Mouse (Mus musculus) thymus, adult 2 months (tissue): ENCODE measurements around the gene Scnn1a. TPM values are rescaled to one million over a fixed set of nuclear protein-coding genes. Genes with fewer than 3 reads are reported as not detected.
A peak's percentile ranks its signal among the peaks of the same experiment; 100 is the strongest.

Source experiments
- DNase-seq: peaks from one replicate; pipeline ENCODE4 v3.0.0; 2021
- H3K27ac ChIP-seq: fragments of 200-500 bp; 2 replicates; pipeline ENCODE4 v1.5.1; 2012; ENCODE audit warnings: low read length, control low read depth; ENCODE audit not compliant: control insufficient read depth, insufficient read depth
- H3K27me3 ChIP-seq: fragments of 200-500 bp; 2 replicates; pipeline ENCODE4 v1.6.1; 2012; ENCODE audit warnings: mild to moderate bottlenecking, low read length, moderate library complexity, mixed read lengths; ENCODE audit not compliant: control insufficient read depth, insufficient read depth
- H3K36me3 ChIP-seq: fragments of 200-500 bp; 2 replicates; pipeline ENCODE4 v1.6.1; 2012; ENCODE audit warnings: mild to moderate bottlenecking, low read length, moderate library complexity; ENCODE audit not compliant: control insufficient read depth, insufficient read depth
- H3K4me1 ChIP-seq: fragments of 200-500 bp; replicated peaks from 2 replicates; pipeline ENCODE4 v1.6.1; 2012; ENCODE audit warnings: low read length; ENCODE audit not compliant: control insufficient read depth, insufficient read depth
- H3K4me3 ChIP-seq: fragments of 200-500 bp; 2 replicates; pipeline ENCODE4 v1.5.1; 2012; ENCODE audit warnings: mild to moderate bottlenecking, low read length, control low read depth, moderate library complexity; ENCODE audit not compliant: control insufficient read depth, insufficient read depth
- CTCF ChIP-seq: fragments of 200-500 bp; IDR thresholded peaks from 2 replicates; pipeline ENCODE4 v1.5.1; 2012; ENCODE audit warnings: mild to moderate bottlenecking, control low read depth, low read length, moderate library complexity, borderline replicate concordance; ENCODE audit not compliant: control insufficient read depth, poor library complexity, insufficient read depth; ENCODE audit errors: extremely low read depth
- POLR2A ChIP-seq: fragments of 200-500 bp; IDR thresholded peaks from 2 replicates; pipeline ENCODE4 v1.6.1; 2012; ENCODE audit warnings: mild to moderate bottlenecking, low read length, control low read depth, moderate library complexity; ENCODE audit not compliant: control insufficient read depth, poor library complexity, insufficient read depth; ENCODE audit errors: extremely low read depth
- WGBS: fragments of 180-500 bp; shearing (Covaris S2); methylation state at CpG from one replicate; pipeline ENCODE4 v1.1.7; 2018; 5-methylcytosine and 5-hydroxymethylcytosine counted together
- polyA plus RNA-seq: library from polyadenylated mRNA; depleted of rRNA; stranded (reverse); fragments of >200 nt; gene quantifications from 2 replicates; pipeline ENCODE4 v1.2.3, GENCODE M21; 2012

The Scnn1a gene
- polyA plus RNA-seq, 1 experiment = 32.8 TPM

DNA sequence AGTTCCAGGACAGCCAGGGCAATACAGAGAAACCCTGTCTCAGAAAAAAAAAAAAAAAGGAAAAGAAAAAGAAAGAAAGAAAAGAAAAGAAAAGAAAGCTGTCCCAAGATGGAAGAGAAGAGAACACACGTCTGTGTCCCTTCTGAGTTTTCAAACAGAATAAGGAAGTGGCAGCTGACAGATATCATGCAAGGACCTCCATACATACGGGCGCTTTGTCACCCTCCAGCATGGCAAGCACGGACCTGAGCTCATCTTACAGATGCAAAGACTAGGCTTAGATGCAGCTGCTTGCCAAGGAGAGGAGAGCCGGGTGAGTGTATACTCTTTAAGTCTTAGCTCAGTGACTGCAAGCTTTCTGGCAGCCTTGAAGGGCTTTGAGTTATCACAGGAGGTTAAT, 45.1 kb downstream of the Scnn1a start:
- TF ChIP-seq POLR2A (no peak), CTCF (no peak)
- no peaks in the 10 kb centered on the region for H3K27me3 ChIP-seq
- H3K4me3 ChIP-seq = no peak overlapping the region
- H3K4me1 ChIP-seq = peaks cover 34% of the 10 kb centered on the region
- no peak overlapping the region for H3K27ac ChIP-seq
- H3K36me3 ChIP-seq = peaks cover 21% of the 10 kb centered on the region
- no peak for DNase-seq
- WGBS = 66% methylated on average over 5 of the region's 5 CpGs

DNA sequence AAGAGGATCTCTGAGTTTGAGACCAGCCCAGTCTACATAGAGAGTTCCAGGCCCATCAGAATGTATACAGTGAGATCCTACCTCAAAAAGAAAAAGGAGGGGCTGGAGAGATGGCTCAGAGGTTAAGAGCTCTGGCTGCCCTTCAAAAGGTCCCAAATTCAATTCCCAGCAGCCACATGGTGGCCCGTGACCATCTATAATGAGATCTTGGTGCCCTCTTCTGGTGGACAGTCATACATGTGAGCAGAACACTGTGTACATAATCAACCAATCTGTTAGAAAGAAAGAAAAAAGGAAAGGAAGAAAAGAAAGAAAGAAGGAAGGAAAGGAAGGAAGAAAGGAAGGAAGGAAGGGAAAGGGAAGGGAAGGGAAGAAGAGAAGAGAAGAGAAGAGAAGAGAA, 45.7 kb downstream of the Scnn1a start:
- TF ChIP-seq POLR2A (no peak), CTCF (no peak)

DNA sequence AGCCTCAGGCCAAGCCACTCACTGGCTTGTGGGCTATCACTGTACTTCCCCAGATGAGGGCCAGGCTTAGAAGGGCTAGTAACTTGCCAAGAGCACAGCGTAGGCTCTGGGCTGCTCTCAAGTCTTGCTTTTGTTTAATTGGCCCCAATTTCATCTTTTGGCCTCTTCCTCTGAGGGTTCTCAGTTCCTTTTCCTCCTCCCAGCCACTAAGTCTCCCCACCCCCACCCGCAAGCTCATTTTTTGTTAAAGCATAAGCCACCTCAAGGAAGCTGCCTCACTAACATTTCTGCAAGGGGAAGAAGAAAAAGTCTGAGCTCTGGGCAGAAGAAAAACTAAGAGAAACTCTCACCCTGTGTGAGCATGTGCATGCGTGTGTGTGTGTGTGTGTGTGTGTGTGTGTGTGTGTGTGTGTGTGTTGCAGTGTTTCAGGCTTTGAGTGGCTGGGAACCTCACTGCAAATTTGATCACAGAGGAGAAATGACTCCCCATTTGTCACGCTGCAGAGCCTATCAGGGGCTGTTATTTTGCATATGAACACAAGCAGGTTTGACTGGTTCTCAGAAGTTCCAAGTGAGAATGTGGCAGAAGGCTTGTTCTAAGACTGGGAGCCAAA, 47.4 kb downstream of the Scnn1a start:
- H3K4me1 ChIP-seq = peaks cover 34% of the 10 kb centered on the region
- no peak overlapping the region for H3K4me3 ChIP-seq
- TF ChIP-seq POLR2A (no peak), CTCF (no peak)
- 7% methylated on average over 4 of the region's 4 CpGs for WGBS
- H3K36me3 ChIP-seq = no peaks in the 10 kb centered on the region
- H3K27ac ChIP-seq = peak overlapping the region; percentile 88
- DNase-seq = no peak
- no peaks in the 10 kb centered on the region for H3K27me3 ChIP-seq

More for the DNA sequence above, 45.7 kb downstream of the Scnn1a start:
- WGBS = 82% methylated on average over 1 of the region's 1 CpGs
- no peak for DNase-seq
- no peaks in the 10 kb centered on the region for H3K27me3 ChIP-seq
- H3K4me3 ChIP-seq = no peak overlapping the region
- H3K36me3 ChIP-seq = peaks cover 15% of the 10 kb centered on the region
- peaks cover 34% of the 10 kb centered on the region for H3K4me1 ChIP-seq
- H3K27ac ChIP-seq = no peak overlapping the region

DNA sequence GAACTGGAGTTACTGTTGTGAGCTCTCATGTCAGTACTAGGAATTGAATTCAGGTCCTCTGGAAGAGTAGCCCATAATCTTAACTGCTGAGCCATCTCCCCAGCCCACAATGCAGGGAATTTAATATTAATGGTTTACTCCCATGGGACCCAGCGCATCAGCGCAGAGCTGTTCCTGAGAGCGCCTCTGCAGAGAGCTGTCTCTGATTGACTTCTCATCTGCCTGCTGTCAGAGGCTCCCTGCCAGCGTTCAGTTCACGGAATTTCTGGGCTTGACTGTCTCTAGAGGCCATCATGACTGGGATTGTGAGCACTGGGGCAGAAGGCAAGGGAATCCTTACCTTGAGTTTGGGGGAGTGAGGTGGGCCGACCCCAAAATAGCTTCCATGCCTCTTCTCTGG, 56.6 kb downstream of the Scnn1a start:
- peaks cover 5% of the 10 kb centered on the region; the same call in 1 of the 2 replicates for H3K27me3 ChIP-seq
- TF ChIP-seq POLR2A (no peak), CTCF (no peak)
- H3K4me1 ChIP-seq = peaks cover 14% of the 10 kb centered on the region
- DNase-seq = no peak
- 93% methylated on average over 6 of the region's 6 CpGs for WGBS
- no peak overlapping the region for H3K27ac ChIP-seq
- no peaks in the 10 kb centered on the region for H3K36me3 ChIP-seq
- no peak overlapping the region for H3K4me3 ChIP-seq

DNA sequence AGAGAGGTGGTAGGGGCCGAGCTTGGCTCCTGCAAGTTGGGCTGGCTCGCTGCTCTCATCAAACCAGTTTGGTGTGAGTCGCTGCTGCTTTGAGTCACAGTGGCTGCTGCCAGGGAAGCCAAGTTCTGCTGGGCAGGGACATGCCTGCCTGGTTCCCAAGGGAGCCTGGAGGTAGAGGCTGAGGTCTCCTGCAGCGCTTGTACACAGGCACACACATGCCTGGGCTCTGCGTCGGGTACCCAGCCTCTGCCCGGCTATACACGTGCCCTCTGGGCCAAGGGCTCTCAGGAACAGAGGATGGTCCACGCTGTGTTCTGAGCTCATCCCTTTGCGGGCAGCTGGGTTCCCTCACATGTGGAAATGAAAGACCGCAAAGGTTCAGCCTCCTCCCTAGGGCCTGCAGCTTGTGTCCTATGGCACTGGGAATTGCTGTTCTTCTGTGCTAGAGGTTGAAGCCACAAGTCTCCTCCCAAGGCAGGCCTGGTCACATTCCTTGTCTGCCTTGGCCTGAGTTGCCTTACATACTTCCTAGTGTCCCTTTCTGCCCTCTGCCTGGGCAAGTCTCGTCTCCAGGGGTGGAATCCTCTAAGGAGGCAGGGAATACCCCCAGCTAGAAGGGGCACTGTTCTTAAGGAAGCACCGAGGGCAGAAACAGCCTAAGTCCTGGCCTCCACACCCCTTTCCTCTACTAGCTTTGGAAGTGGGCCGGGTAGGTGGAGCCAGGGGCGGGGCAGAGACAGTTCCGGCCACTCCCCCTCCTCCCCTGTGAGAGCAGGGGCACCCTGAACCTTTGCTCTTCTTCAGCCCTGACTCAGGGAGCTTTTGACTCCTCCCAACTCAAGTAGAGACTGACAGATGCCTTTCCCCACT, 57.4 kb downstream of the Scnn1a start:
- H3K4me1 ChIP-seq = peaks cover 14% of the 10 kb centered on the region
- DNase-seq = peak; percentile 89
- peaks cover 5% of the 10 kb centered on the region; the same call in 1 of the 2 replicates for H3K27me3 ChIP-seq
- H3K36me3 ChIP-seq = no peaks in the 10 kb centered on the region
- WGBS = 56% methylated on average over 16 of the region's 16 CpGs
- TF ChIP-seq CTCF (no peak), POLR2A (no peak; the same call in 1 of the 2 replicates)
- H3K27ac ChIP-seq = no peak overlapping the region
- no peak overlapping the region for H3K4me3 ChIP-seq

DNA sequence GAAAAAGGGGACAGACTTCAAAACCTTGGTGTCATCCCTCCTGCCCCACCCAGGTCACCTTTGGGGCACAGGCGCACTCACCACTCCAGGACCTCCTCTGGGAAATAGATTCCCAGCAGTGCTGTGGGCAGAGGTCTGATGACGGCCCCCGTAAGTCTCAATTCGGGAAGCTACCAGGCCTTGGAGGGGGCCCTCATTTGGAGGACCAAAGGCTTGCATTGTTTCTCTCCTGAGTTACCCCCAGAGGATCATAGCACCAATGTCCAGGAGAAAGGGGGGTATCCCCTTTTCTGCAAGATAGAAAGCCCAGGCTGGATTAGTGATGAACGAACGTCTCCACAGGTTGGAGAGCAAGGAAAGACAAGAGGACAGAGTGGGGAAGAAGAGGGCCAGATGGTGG, 58.2 kb downstream of the Scnn1a start:
- 73% methylated on average over 6 of the region's 6 CpGs for WGBS
- no peak for DNase-seq
- H3K4me3 ChIP-seq = no peak overlapping the region
- no peak for TF ChIP-seq POLR2A
- no peak for TF ChIP-seq CTCF
- H3K27ac ChIP-seq = no peak overlapping the region
- H3K36me3 ChIP-seq = no peaks in the 10 kb centered on the region
- H3K4me1 ChIP-seq = peaks cover 14% of the 10 kb centered on the region
- peaks cover 5% of the 10 kb centered on the region; the same call in 1 of the 2 replicates for H3K27me3 ChIP-seq

DNA sequence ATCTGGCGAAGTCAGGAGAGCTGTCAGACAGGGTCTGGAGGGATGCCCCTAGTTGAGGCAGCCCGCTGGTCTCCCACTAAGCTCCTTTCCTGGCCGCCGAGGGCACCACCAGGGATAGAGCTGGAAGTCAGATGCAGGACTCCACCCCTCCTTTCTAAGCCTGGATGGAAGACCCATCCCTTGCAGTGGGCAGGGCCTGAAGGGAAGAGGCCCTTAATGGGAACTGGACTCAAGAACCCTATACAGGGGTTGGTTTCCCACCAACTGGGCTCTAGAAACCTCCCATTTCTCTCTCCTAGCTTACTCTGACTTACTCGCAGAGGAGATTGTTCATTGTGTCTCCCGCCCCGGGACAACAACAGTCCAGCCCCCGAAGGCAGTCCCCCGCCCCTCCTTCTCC, 59.3 kb downstream of the Scnn1a start:
- TF ChIP-seq CTCF (no peak), POLR2A (no peak)
- Histone ChIP-seq H3K36me3 (no peaks in the 10 kb centered on the region), H3K4me3 (no peak overlapping the region), H3K4me1 (peaks cover 22% of the 10 kb centered on the region), H3K27me3 (peaks cover 5% of the 10 kb centered on the region; the same call in 1 of the 2 replicates), H3K27ac (no peak overlapping the region)
- DNase-seq = no peak
- WGBS = 56% methylated on average over 9 of the region's 9 CpGs
